Mouse (Mus musculus) MEL (cell line): ENCODE measurements around the gene Imp4. TPM values are rescaled to one million over a fixed set of nuclear protein-coding genes. Genes with fewer than 3 reads are reported as not detected.

Source experiments
- DNase-seq: peaks from one replicate; pipeline ENCODE4 v3.0.0; 2011; ENCODE audit warnings: low read depth, low spot score
- H3K27ac ChIP-seq: 2 replicates; pipeline ENCODE4 v1.5.1; 2012; ENCODE audit warnings: low read depth, mild to moderate bottlenecking, control low read depth, low read length, moderate library complexity; ENCODE audit not compliant: control insufficient read depth
- H3K27me3 ChIP-seq, 2 experiments: fragments of 150-350 bp in 1 of 2; sonication (generic) in 1 of 2; 2 replicates each; pipeline ENCODE4 v1.6.1; 2012; ENCODE audit warnings: low read length in 2 of 2, mild to moderate bottlenecking in 2 of 2, improper control_type of control experiment in 1 of 2, moderate library complexity in 1 of 2; ENCODE audit not compliant: insufficient read depth in 2 of 2, control insufficient read depth in 1 of 2
- H3K36me3 ChIP-seq, 2 experiments: 2 replicates each; pipeline ENCODE4 v1.6.1; 2012 to 2014; ENCODE audit warnings: low read length in 2 of 2, improper control_type of control experiment in 1 of 2, inconsistent platforms in 1 of 2, mild to moderate bottlenecking in 1 of 2; ENCODE audit not compliant: insufficient read depth in 2 of 2, control insufficient read depth in 1 of 2
- H3K4me1 ChIP-seq, 2 experiments: fragments of 150-350 bp in 1 of 2; sonication (generic) in 1 of 2; 2 replicates each; pipeline ENCODE4 v1.6.1; 2012; ENCODE audit warnings: low read length in 2 of 2, improper control_type of control experiment in 1 of 2, mild to moderate bottlenecking in 1 of 2; ENCODE audit not compliant: insufficient read depth in 2 of 2, control insufficient read depth in 1 of 2
- H3K4me3 ChIP-seq, 2 experiments: fragments of 150-350 bp in 1 of 2; sonication (generic) in 1 of 2; 2 replicates each; pipeline ENCODE4 v1.5.1; 2012; ENCODE audit warnings: low read depth in 2 of 2, low read length in 2 of 2, mild to moderate bottlenecking in 2 of 2, moderate library complexity in 2 of 2, control low read depth in 1 of 2, improper control_type of control experiment in 1 of 2; ENCODE audit not compliant: control insufficient read depth in 1 of 2, insufficient read depth in 1 of 2
- H3K79me2 ChIP-seq: 2 replicates; pipeline ENCODE4 v1.6.1; 2012; ENCODE audit warnings: mild to moderate bottlenecking, low read length, moderate library complexity; ENCODE audit not compliant: control insufficient read depth, poor library complexity, insufficient read depth
- H3K9ac ChIP-seq: 2 replicates; pipeline ENCODE4 v1.6.1; 2012; ENCODE audit warnings: low read depth, mild to moderate bottlenecking, control low read depth, low read length, moderate library complexity; ENCODE audit not compliant: control insufficient read depth, poor library complexity, severe bottlenecking
- H3K9me3 ChIP-seq: fragments of 150-350 bp; sonication (generic); replicated peaks from 2 replicates; pipeline ENCODE4 v1.6.1; 2012; ENCODE audit warnings: mild to moderate bottlenecking, low read length, improper control_type of control experiment, moderate library complexity; ENCODE audit not compliant: insufficient read depth
- BHLHE40 ChIP-seq: IDR thresholded peaks from 2 replicates; pipeline ENCODE4 v1.6.1; 2012; ENCODE audit warnings: low read depth, mild to moderate bottlenecking, inconsistent platforms, low read length, improper control_type of control experiment, borderline replicate concordance
- CHD1 ChIP-seq: IDR thresholded peaks from 2 replicates; pipeline ENCODE4 v1.6.1; 2012; ENCODE audit warnings: low read depth, mild to moderate bottlenecking, inconsistent platforms, low read length, improper control_type of control experiment
- CTCF ChIP-seq, 3 experiments: IDR thresholded peaks in 2 of 3; conservative IDR thresholded peaks in 1 of 3; 2 replicates each; pipeline ENCODE4 v1.5.1; 2011 to 2012; ENCODE audit warnings: low read length in 3 of 3, low read depth in 2 of 3, mild to moderate bottlenecking in 2 of 3, improper control_type of control experiment in 1 of 3, inconsistent platforms in 1 of 3, mixed read lengths in 1 of 3, moderate library complexity in 1 of 3; ENCODE audit not compliant: control insufficient read depth in 1 of 3, insufficient read depth in 1 of 3, poor library complexity in 1 of 3, severe bottlenecking in 1 of 3
- ELF1 ChIP-seq: IDR thresholded peaks from 2 replicates; pipeline ENCODE4 v1.6.1; 2014; ENCODE audit warnings: low read depth, mild to moderate bottlenecking, inconsistent platforms, low read length, improper control_type of control experiment, moderate library complexity
- ETS1 ChIP-seq: IDR thresholded peaks from 2 replicates; pipeline ENCODE4 v1.6.1; 2012; ENCODE audit warnings: low read depth, mild to moderate bottlenecking, inconsistent platforms, low read length, improper control_type of control experiment, moderate library complexity
- GATA1 ChIP-seq: IDR thresholded peaks from 2 replicates; pipeline ENCODE4 v1.6.1; 2011; ENCODE audit warnings: low read depth, low read length, improper control_type of control experiment
- HCFC1 ChIP-seq: IDR thresholded peaks from 2 replicates; pipeline ENCODE4 v1.6.1; 2012; ENCODE audit warnings: low read depth, mild to moderate bottlenecking, inconsistent platforms, low read length, improper control_type of control experiment, moderate library complexity
- JUND ChIP-seq: IDR thresholded peaks from 2 replicates; pipeline ENCODE4 v1.6.1; 2011; ENCODE audit warnings: low read depth, mild to moderate bottlenecking, improper control_type of control experiment, low read length
- KAT2A ChIP-seq: conservative IDR thresholded peaks from 2 replicates; pipeline ENCODE4 v1.6.1; 2012; ENCODE audit warnings: low read depth, low read length, improper control_type of control experiment, inconsistent platforms
- MAFK ChIP-seq: IDR thresholded peaks from 2 replicates; pipeline ENCODE4 v1.6.1; 2011; ENCODE audit warnings: low read depth, mild to moderate bottlenecking, low read length, improper control_type of control experiment, borderline replicate concordance
- MAX ChIP-seq: IDR thresholded peaks from 2 replicates; pipeline ENCODE4 v1.6.1; 2011; ENCODE audit warnings: low read length, improper control_type of control experiment
- MAZ ChIP-seq: IDR thresholded peaks from 2 replicates; pipeline ENCODE4 v1.6.1; 2012; ENCODE audit warnings: low read depth, mild to moderate bottlenecking, inconsistent platforms, low read length, improper control_type of control experiment
- MXI1 ChIP-seq: IDR thresholded peaks from 2 replicates; pipeline ENCODE4 v1.6.1; 2011; ENCODE audit warnings: mild to moderate bottlenecking, low read depth, low read length, improper control_type of control experiment
- MYB ChIP-seq: IDR thresholded peaks from 2 replicates; pipeline ENCODE4 v1.6.1; 2011; ENCODE audit warnings: mild to moderate bottlenecking, low read depth, low read length, improper control_type of control experiment
- MYC ChIP-seq: IDR thresholded peaks from 2 replicates; pipeline ENCODE4 v1.6.1; 2011; ENCODE audit warnings: low read depth, mild to moderate bottlenecking, low read length, improper control_type of control experiment, moderate library complexity
- POLR2A ChIP-seq, 2 experiments: IDR thresholded peaks; 2 replicates each; pipeline ENCODE4 v1.6.1; 2011 to 2012; ENCODE audit warnings: low read length in 2 of 2, mild to moderate bottlenecking in 2 of 2, control low read depth in 1 of 2, improper control_type of control experiment in 1 of 2, low read depth in 1 of 2, moderate library complexity in 1 of 2; ENCODE audit not compliant: control insufficient read depth in 1 of 2, insufficient read depth in 1 of 2, poor library complexity in 1 of 2
- POLR2AphosphoS2 ChIP-seq: IDR thresholded peaks from 2 replicates; pipeline ENCODE4 v1.6.1; 2011; ENCODE audit warnings: low read length, improper control_type of control experiment
- RAD21 ChIP-seq: IDR thresholded peaks from 2 replicates; pipeline ENCODE4 v1.6.1; 2011; ENCODE audit warnings: mild to moderate bottlenecking, low read depth, low read length, improper control_type of control experiment
- RCOR1 ChIP-seq: IDR thresholded peaks from 2 replicates; pipeline ENCODE4 v1.6.1; 2012; ENCODE audit warnings: low read depth, mild to moderate bottlenecking, inconsistent platforms, low read length, improper control_type of control experiment
- SIN3A ChIP-seq: IDR thresholded peaks from 2 replicates; pipeline ENCODE4 v1.6.1; 2012; ENCODE audit warnings: low read length, improper control_type of control experiment, inconsistent platforms
- SMC3 ChIP-seq: IDR thresholded peaks from 2 replicates; pipeline ENCODE4 v1.6.1; 2011; ENCODE audit warnings: low read depth, low read length, improper control_type of control experiment
- TCF12 ChIP-seq: IDR thresholded peaks from 2 replicates; pipeline ENCODE4 v1.6.1; 2014; ENCODE audit warnings: low read depth, mild to moderate bottlenecking, inconsistent platforms, low read length, improper control_type of control experiment, moderate library complexity
- USF1 ChIP-seq: IDR thresholded peaks from 2 replicates; pipeline ENCODE4 v1.6.1; 2014; ENCODE audit warnings: low read depth, mild to moderate bottlenecking, inconsistent platforms, low read length, improper control_type of control experiment, moderate library complexity
- USF2 ChIP-seq, 2 experiments: IDR thresholded peaks; 2 replicates each; pipeline ENCODE4 v1.6.1; 2011 to 2012; ENCODE audit warnings: improper control_type of control experiment in 2 of 2, low read length in 2 of 2, borderline replicate concordance in 1 of 2, inconsistent platforms in 1 of 2, low read depth in 1 of 2, mild to moderate bottlenecking in 1 of 2; ENCODE audit not compliant: insufficient read depth in 1 of 2
- ZC3H11A ChIP-seq: IDR thresholded peaks from 2 replicates; pipeline ENCODE4 v1.6.1; 2012; ENCODE audit warnings: low read depth, mild to moderate bottlenecking, inconsistent platforms, low read length, improper control_type of control experiment
- ZKSCAN1 ChIP-seq: IDR thresholded peaks from 2 replicates; pipeline ENCODE4 v1.6.1; 2012; ENCODE audit warnings: low read depth, mild to moderate bottlenecking, inconsistent platforms, low read length, improper control_type of control experiment, moderate library complexity
- ZMIZ1 ChIP-seq: IDR thresholded peaks from 2 replicates; pipeline ENCODE4 v1.6.1; 2012; ENCODE audit warnings: low read depth, mild to moderate bottlenecking, inconsistent platforms, low read length, improper control_type of control experiment, moderate library complexity
- ZNF384 ChIP-seq: IDR thresholded peaks from 2 replicates; pipeline ENCODE4 v1.6.1; 2012; ENCODE audit warnings: low read depth, mild to moderate bottlenecking, inconsistent platforms, low read length, improper control_type of control experiment
- polyA plus RNA-seq, 2 experiments: library from polyadenylated mRNA; stranded (reverse) in 1 of 2; unstranded in 1 of 2; fragments of >175 nt in 1 of 2; fragments of >200 nt in 1 of 2; gene quantifications; 2 replicates each; pipeline versions ENCODE4 v1.2.1 to v1.2.4; 2012; ENCODE audit warnings: low replicate concordance in 2 of 2, low read depth in 1 of 2; ENCODE audit not compliant: insufficient read length in 2 of 2, insufficient read depth in 1 of 2, missing spikeins in 1 of 2
- total RNA-seq: library from RNA; depleted of rRNA; stranded (reverse); fragments of 300-350 nt; gene quantifications from 2 replicates; pipeline ENCODE4 v1.2.3, GENCODE M21; 2012

The Imp4 gene
- total and polyA plus RNA-seq, 3 experiments: 57.8 to 204 (median 125) TPM

DNA sequence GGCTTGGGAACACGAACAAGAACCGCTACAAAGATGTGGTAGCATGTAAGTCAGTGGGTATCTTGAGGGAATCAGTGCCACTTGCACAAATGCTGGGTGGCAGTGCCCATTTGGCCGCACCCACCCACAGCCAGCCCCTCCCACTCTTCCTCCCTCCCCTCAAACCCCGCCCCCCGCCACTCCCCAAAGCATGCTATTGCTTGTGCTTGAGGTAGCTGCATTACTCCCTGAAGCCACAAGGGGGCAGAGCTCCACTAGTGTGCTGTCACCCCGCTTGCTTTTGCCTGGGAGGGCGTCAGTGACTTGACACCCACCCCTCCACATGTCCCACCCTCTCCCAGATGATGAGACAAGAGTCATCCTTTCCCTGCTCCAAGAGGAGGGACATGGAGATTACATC is 23.1 kb downstream of the Imp4 start (continued):
- TF ChIP-seq BHLHE40 (peak; percentile 35; the same call in 1 of the 2 replicates), RAD21 (peak; percentile 57), ETS1 (0 out of 2 replicates have a peak, but pooled peaks have one; percentile 20), CHD1 (no peak), RCOR1 (no peak), POLR2AphosphoS2 (no peak), KAT2A (no peak), POLR2A (IDR thresholded peaks at IDR 0.05; ENCODE audit: control insufficient read depth in 1 of 2, insufficient read depth in 1 of 2, low read depth in 1 of 2, low read length in 2 of 2, poor library complexity in 1 of 2) (no peak), JUND (no peak)

DNA sequence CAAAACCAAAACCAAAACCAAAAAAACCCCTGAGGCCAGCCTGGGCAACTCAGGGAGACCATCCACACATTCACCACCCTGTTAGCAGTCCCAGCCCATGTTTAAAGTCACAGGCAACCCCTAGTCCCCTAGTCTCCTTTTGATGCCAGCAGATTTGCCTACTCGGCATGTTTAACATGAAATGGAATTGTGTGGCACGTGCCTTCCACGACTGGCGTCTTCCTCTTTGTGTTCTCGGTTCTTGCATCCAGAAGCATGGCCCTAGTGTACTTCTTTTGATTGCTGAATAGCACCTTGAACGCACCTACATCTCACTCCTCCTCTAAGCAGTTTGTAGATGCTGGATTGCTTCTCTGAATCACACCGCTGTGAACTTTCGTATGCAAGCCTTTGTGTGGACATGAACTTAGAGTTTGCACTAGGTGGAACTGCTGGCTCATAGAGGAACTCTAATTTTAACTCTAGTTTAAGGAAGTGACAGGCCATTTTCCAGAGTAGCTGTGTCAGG is 24.7 kb downstream of the Imp4 start:
- no peaks in the 10 kb centered on the region for H3K9me3 ChIP-seq
- H3K36me3 ChIP-seq: peaks cover 0 to 16% of the 10 kb centered on the region in 2 experiments; a peak in 2 of 4 replicates
- peak overlapping the region in 1 of 2 experiments; percentile 2; a peak in 1 of 4 replicates for H3K4me3 ChIP-seq
- TF ChIP-seq ZNF384: peak; percentile 66
- TF ChIP-seq HCFC1: no peak
- no peak for TF ChIP-seq SIN3A
- peak; percentile 67; the same call in 1 of the 2 replicates for TF ChIP-seq BHLHE40
- no peaks in the 10 kb centered on the region; the same call in 1 of the 2 replicates for H3K79me2 ChIP-seq
- H3K27ac ChIP-seq: peak overlapping the region; percentile 31
- H3K9ac ChIP-seq: no peak overlapping the region
- peaks cover 19 to 22% of the 10 kb centered on the region in 2 experiments for H3K4me1 ChIP-seq
- peak; percentile 71 for DNase-seq
- H3K27me3 ChIP-seq: no peaks in the 10 kb centered on the region

DNA sequence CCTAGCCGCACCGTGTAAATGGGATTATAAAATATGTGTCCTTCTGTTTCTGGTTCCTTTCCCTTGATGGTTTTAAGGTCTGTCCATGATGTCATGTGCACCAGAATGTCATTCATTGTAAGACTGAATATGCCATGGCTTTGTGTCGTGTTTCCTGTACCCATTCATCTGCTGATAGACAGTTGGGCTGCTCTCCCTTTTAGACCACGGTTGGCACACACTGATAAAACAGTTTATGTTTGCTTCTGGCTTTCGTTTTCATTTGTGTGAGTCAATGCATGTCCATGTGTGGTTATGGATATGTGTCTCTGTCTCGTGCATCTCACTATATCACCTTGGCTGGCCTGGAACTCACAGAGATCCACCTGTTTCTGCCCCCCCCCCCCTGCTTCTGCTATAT is 25.8 kb downstream of the Imp4 start:
- peaks cover 0 to 16% of the 10 kb centered on the region in 2 experiments; a peak in 2 of 4 replicates for H3K36me3 ChIP-seq
- peaks cover 19 to 22% of the 10 kb centered on the region in 2 experiments for H3K4me1 ChIP-seq
- no peaks in the 10 kb centered on the region for H3K27me3 ChIP-seq
- H3K27ac ChIP-seq: no peak overlapping the region
- H3K79me2 ChIP-seq: no peaks in the 10 kb centered on the region
- H3K9me3 ChIP-seq: no peaks in the 10 kb centered on the region
- DNase-seq: peak; percentile 44
- H3K9ac ChIP-seq: no peak overlapping the region
- no peak overlapping the region for H3K4me3 ChIP-seq
- TF ChIP-seq TCF12: peak; percentile 20; the same call in 1 of the 2 replicates
- no peak for TF ChIP-seq ZMIZ1
- no peak for TF ChIP-seq ZC3H11A
- no peak for TF ChIP-seq MAFK
- peak; percentile 43; the same call in 1 of the 2 replicates for TF ChIP-seq MAX
- no peak for TF ChIP-seq SMC3
- TF ChIP-seq KAT2A: no peak
- peak; percentile 67; the same call in 1 of the 2 replicates for TF ChIP-seq ETS1
- TF ChIP-seq POLR2AphosphoS2: no peak
- no peak for TF ChIP-seq HCFC1
- TF ChIP-seq MXI1: peak; percentile 48; the same call in 1 of the 2 replicates
- TF ChIP-seq ZKSCAN1: no peak
- no peak for TF ChIP-seq ELF1
- no peak for TF ChIP-seq USF2 (IDR thresholded peaks at IDR 0.05; ENCODE audit: borderline replicate concordance in 1 of 2, insufficient read depth in 1 of 2, low read depth in 1 of 2, low read length in 2 of 2)
- TF ChIP-seq RAD21: no peak
- TF ChIP-seq GATA1: 0 out of 2 replicates have a peak, but pooled peaks have one; percentile 25
- no peak for TF ChIP-seq JUND
- no peak for TF ChIP-seq MAZ
- TF ChIP-seq SIN3A: no peak
- TF ChIP-seq CTCF (IDR thresholded peaks at IDR 0.05 in 2 of 3, conservative IDR thresholded peaks at IDR 0.05 in 1 of 3; ENCODE audit: control insufficient read depth in 1 of 3, insufficient read depth in 1 of 3, low read depth in 2 of 3, low read length in 3 of 3, poor library complexity in 1 of 3, severe bottlenecking in 1 of 3): no peak
- TF ChIP-seq RCOR1: no peak
- peak; percentile 32; the same call in 1 of the 2 replicates for TF ChIP-seq MYB
- no peak for TF ChIP-seq USF1
- 0 out of 2 replicates have a peak, but pooled peaks have one; percentile 25 for TF ChIP-seq MYC
